Mouse (Mus musculus) G1E (cell line): ENCODE results near the gene Timm9. TPM values are rescaled to one million over a fixed set of nuclear protein-coding genes. Genes with fewer than 3 reads are reported as not detected.
A peak's percentile ranks its signal among the peaks of the same experiment; 100 is the strongest.

Experiments used
- ATAC-seq: 2 replicates; pipeline ENCODE4 v1.8.0; 2016; ENCODE audit warnings: mild to moderate bottlenecking; ENCODE audit not compliant: insufficient number of reproducible peaks, poor library complexity, low FRiP score, severe bottlenecking; ENCODE audit errors: extremely low read depth
- DNase-seq: peaks from one replicate; pipeline ENCODE4 v3.0.0; 2012; ENCODE audit warnings: low spot score
- H3K27me3 ChIP-seq: 2 replicates; pipeline ENCODE4 v1.6.1; 2012; ENCODE audit warnings: mild to moderate bottlenecking, low read length, inconsistent platforms; ENCODE audit not compliant: insufficient read depth
- H3K36me3 ChIP-seq: replicated peaks from 2 replicates; pipeline ENCODE3; 2012; ENCODE audit warnings: mild to moderate bottlenecking, inconsistent platforms
- H3K4me1 ChIP-seq: 2 replicates; pipeline ENCODE4 v1.6.1; 2012; ENCODE audit warnings: low read depth, low read length, inconsistent platforms, mixed read lengths; ENCODE audit not compliant: insufficient read depth
- H3K4me3 ChIP-seq: 2 replicates; pipeline ENCODE4 v1.5.1; 2012; ENCODE audit warnings: low read depth, mild to moderate bottlenecking, inconsistent platforms, low read length, moderate library complexity, mixed read lengths
- H3K9me3 ChIP-seq: replicated peaks from 2 replicates; pipeline ENCODE4 v1.6.1; 2012; ENCODE audit warnings: inconsistent platforms
- CTCF ChIP-seq: IDR thresholded peaks from 2 replicates; pipeline ENCODE4 v1.5.1; 2012; ENCODE audit warnings: low read depth, low read length, inconsistent platforms, mixed read lengths
- GATA1 ChIP-seq: IDR thresholded peaks from 2 replicates; pipeline ENCODE4 v1.6.1; 2012; ENCODE audit warnings: borderline replicate concordance, low read length, inconsistent platforms, mixed read lengths
- GATA2 ChIP-seq: IDR thresholded peaks from 2 replicates; pipeline ENCODE4 v1.6.1; 2012; ENCODE audit warnings: low read depth, low read length, inconsistent platforms, borderline replicate concordance
- POLR2AphosphoS5 ChIP-seq: IDR thresholded peaks from 2 replicates; pipeline ENCODE4 v1.6.1; 2012; ENCODE audit warnings: low read depth, low read length, inconsistent platforms; ENCODE audit not compliant: insufficient replicate concordance
- TAL1 ChIP-seq: conservative IDR thresholded peaks from 2 replicates; pipeline ENCODE4 v1.6.1; 2012; ENCODE audit warnings: low read depth, low read length, inconsistent platforms, mixed read lengths
- polyA plus RNA-seq: library from polyadenylated mRNA; stranded (reverse); fragments of >175 nt; gene quantifications from 2 replicates; pipeline ENCODE4 v1.2.3, GENCODE M21; 2012
- total RNA-seq, 2 experiments: library from RNA; stranded (forward) in 1 of 2; stranded (reverse) in 1 of 2; fragments of 200-1000 nt in 1 of 2; fragments of >200 nt in 1 of 2; fragmentation: Nextera tagmentation in 1 of 2; gene quantifications; 2 replicates each; pipeline ENCODE4 v1.2.3; 2014 to 2017

Timm9 gene
- total RNA-seq (2014; fragmentation: Nextera tagmentation) (106 and 135 TPM in 2 replicates), total RNA-seq (2017) (123 and 131 TPM in 2 replicates), polyA plus RNA-seq (24.6 and 41.9 TPM in 2 replicates)

DNA sequence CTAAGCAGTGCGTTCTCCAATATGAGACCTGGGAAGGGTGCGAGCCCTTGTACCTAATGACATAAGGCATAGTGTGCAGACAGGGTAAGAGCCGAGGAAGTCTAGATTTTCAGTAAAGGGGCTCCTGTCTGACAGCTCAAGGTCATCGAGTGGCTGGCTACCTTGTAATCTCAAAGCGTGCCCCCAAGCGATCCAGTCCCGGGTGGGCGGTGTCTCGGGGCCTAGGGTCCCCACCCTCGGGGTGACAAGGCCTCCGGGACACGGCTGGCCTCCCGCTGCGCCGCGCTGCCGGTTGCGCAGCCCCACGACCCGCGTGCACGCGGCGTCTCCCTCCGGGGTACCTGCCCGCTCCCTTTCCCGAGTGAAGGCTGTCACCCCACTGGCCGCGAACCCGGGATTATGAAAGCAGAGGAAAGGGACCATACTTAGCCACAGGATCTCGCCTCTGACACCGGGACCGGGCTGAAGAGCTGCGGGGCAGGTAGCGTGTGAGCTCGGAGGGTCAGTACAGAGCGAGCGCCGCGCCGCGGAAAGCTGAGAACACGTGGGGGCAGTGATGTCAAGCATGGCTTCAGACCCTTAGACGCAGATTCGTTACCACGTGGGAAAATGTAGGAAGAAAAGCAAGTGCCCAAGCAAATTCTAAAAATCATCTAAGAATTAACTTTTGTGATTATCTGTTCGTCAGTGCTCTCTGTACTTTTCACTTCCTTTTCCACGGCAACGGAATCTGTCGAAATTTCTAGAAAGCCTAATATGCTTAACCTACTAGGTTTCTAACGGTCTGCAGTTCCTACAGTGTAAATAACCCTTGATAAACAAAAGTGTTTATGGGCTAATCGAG, at the start of gene Timm9, which contains the start of gene 2700049A03Rik:
Gene Timm9, minus strand, starts transcription at position 555 of the 844 bp plus-strand sequence.
Gene 2700049A03Rik, plus strand, starts transcription at position 719 of the 844 bp plus-strand sequence.
- Histone ChIP-seq H3K4me3 (peak within 1 kb of the TSS; percentile 83), H3K27me3 (no peaks in the 10 kb centered on the region), H3K9me3 (no peaks in the 10 kb centered on the region), H3K36me3 (peaks cover 55% of the 10 kb centered on the region), H3K4me1 (peaks cover 48% of the 10 kb centered on the region)
- TF ChIP-seq GATA2 (no peak), TAL1 (no peak), POLR2AphosphoS5 (no peak), CTCF (no peak), GATA1 (no peak)
- ATAC-seq: peak; percentile 69
- DNase-seq: peak; percentile 57

DNA sequence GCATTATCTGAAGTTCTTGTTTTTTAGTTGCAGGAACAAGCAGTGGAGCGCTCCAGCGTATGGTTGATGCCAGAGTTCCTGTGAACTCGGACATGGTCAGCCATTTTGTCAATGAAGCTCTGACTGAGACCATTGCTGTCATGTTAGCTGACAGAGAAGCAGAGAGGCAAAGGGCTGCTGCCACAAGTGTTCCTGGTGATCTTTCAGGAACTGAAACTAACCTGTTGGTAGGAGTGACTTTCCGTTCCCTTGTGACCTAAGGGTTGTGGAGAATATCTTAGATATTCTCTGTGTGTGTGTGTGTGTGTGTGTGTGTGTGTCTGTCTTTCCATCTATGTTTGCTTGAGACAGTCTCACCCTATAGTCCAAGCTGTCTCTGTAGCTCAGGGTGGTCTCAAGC, 47.9 kb upstream of the Timm9 start:
- no peak overlapping the region for H3K4me3 ChIP-seq
- TF ChIP-seq POLR2AphosphoS5 (no peak), TAL1 (no peak), GATA2 (no peak), CTCF (no peak), GATA1 (no peak)
- DNase-seq: no peak
- H3K36me3 ChIP-seq: peaks cover 72% of the 10 kb centered on the region
- no peaks in the 10 kb centered on the region; the same call in 1 of the 2 replicates for H3K4me1 ChIP-seq
- ATAC-seq: no peak
- H3K27me3 ChIP-seq: no peaks in the 10 kb centered on the region
- H3K9me3 ChIP-seq: no peaks in the 10 kb centered on the region

GRCm38 (mm10) chr12:71183736-71184135, 47.3 kb upstream of the Timm9 start:
- ATAC-seq: no peak
- Histone ChIP-seq H3K4me1 (no peaks in the 10 kb centered on the region; the same call in 1 of the 2 replicates), H3K9me3 (no peaks in the 10 kb centered on the region), H3K27me3 (no peaks in the 10 kb centered on the region), H3K4me3 (no peak overlapping the region), H3K36me3 (peaks cover 72% of the 10 kb centered on the region)
- no peak for TF ChIP-seq GATA1
- TF ChIP-seq POLR2AphosphoS5: no peak
- no peak for TF ChIP-seq TAL1
- TF ChIP-seq GATA2: no peak
- no peak for TF ChIP-seq CTCF
- DNase-seq: no peak

- H3K9me3 ChIP-seq: no peaks in the 10 kb centered on the region
- TF ChIP-seq GATA1 (no peak), GATA2 (no peak), POLR2AphosphoS5 (no peak), TAL1 (no peak), CTCF (no peak)
- no peaks in the 10 kb centered on the region for H3K27me3 ChIP-seq
- DNase-seq (no peak), ATAC-seq (no peak)
- no peak overlapping the region for H3K4me3 ChIP-seq
- peaks cover 69% of the 10 kb centered on the region for H3K36me3 ChIP-seq
- H3K4me1 ChIP-seq: peaks cover 26% of the 10 kb centered on the region
These were observed 33.4 kb upstream of the Timm9 start for GRCm38 (mm10) chr12:71169911-71170310.

DNA sequence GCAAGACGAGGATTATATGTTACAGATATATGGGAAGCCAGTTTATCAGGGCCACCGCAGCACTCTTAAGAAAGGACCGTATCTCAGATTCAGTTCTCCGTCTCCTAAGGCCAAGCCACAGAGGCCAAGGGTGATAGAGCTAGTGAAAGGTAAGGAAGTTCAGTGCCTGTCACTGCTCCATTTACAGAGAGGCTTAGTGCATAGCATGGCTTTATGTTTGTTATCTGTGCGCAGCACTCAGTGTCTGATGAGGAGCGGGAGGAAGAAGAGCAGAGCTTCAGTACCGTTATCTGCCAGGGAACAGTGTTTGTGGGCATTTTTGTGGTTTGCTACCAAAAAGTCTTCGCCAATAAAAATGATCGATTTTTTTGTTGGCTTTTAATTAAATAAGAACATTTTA, 27.9 kb upstream of the Timm9 start:
- Histone ChIP-seq H3K4me1 (peaks cover 49% of the 10 kb centered on the region), H3K36me3 (peaks cover 65% of the 10 kb centered on the region), H3K9me3 (no peaks in the 10 kb centered on the region), H3K4me3 (no peak overlapping the region; the same call in 1 of the 2 replicates), H3K27me3 (no peaks in the 10 kb centered on the region)
- DNase-seq (peak; percentile 64), ATAC-seq (peak; percentile 99)
- TF ChIP-seq CTCF (no peak), TAL1 (peak; percentile 98), GATA1 (no peak), GATA2 (peak; percentile 26; the same call in 1 of the 2 replicates), POLR2AphosphoS5 (no peak)

GRCm38 (mm10) chr12:71157974-71158373, 21.5 kb upstream of the Timm9 start:
- H3K4me1 ChIP-seq: peaks cover 16% of the 10 kb centered on the region
- no peaks in the 10 kb centered on the region for H3K9me3 ChIP-seq
- H3K36me3 ChIP-seq: peaks cover 82% of the 10 kb centered on the region
- DNase-seq (no peak), ATAC-seq (no peak)
- H3K27me3 ChIP-seq: no peaks in the 10 kb centered on the region
- no peak overlapping the region for H3K4me3 ChIP-seq
- no peak for TF ChIP-seq CTCF
